ENCODE assay signal across 10 mouse cellular contexts in the genomic region with DNA sequence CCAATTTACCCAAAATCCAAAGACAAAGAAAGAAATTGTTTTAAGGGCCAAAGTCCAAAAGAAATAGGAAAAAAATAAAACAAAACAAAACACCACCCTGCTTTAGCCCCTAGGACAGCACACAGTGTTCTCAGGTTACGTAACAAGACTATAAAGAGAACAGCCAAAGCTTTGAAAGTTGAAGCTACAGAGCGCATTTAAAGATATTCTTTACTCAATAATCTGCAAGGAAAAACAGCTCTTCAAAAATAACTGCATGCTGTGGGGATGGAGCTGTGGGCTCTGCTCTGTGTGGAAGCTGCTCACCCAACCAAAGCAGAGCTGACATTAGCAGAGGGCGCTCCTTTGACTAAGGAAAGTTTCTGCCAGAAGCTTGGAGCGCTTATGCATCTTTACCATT.
DNase-seq lines count a peak whose midpoint lies in the region; ATAC-seq and TF ChIP-seq lines count a peak whose summit lies in the region.
"Had no signal": no experiment of that assay in that cellular context is flagged by ENCODE, and none has a peak within 500 bp of the region (broad histone marks: within the 10 kb centered on the region; RNA-seq: fewer than 3 reads in every experiment).

No protein-coding gene starts in this region.

- no peaks in the 10 kb centered on the region for H3K9me3 ChIP-seq in embryonic facial prominence, embryonic 12.5 days
- no peaks in the 10 kb centered on the region for H3K9me3 ChIP-seq in embryonic facial prominence, embryonic 10.5 days
- no peaks in the 10 kb centered on the region for H3K9me3 ChIP-seq in limb, embryonic 14.5 days (ENCODE audit: control insufficient read depth, low read length)

- TF ChIP-seq POLR2A in limb, embryonic 14.5 days (IDR thresholded peaks at IDR 0.05; ENCODE audit: borderline replicate concordance, extremely low read depth, insufficient read depth, insufficient read length): no peak

- H3K9ac ChIP-seq in embryonic facial prominence, embryonic 12.5 days: no peak overlapping the region
- H3K9ac ChIP-seq in limb, embryonic 14.5 days (ENCODE audit: low read depth, low read length, severe bottlenecking): no peak overlapping the region

- no peaks in the 10 kb centered on the region; the same call in 1 of the 2 replicates for H3K36me3 ChIP-seq in embryonic facial prominence, embryonic 12.5 days
- peaks cover 10% of the 10 kb centered on the region for H3K36me3 ChIP-seq in embryonic facial prominence, embryonic 10.5 days (replicated peaks)
- no peaks in the 10 kb centered on the region for H3K36me3 ChIP-seq in limb, embryonic 14.5 days (ENCODE audit: control insufficient read depth, insufficient read depth, low read length)

- no peak for DNase-seq in embryonic facial prominence, embryonic 10.5 days (ENCODE audit: low spot score)
- peak; percentile 37 for DNase-seq in layer of hippocampus, adult 11-12 months (ENCODE audit: low spot score)
- DNase-seq in layer of hippocampus, postnatal 25 days (ENCODE audit: extremely low spot score in 1 of 2, low spot score in 1 of 2): no peak
- peak; percentile 19 for DNase-seq in limb, embryonic 14.5 days (ENCODE audit: low spot score)
- DNase-seq: cerebellum, adult 8-10 months; thymus, postnatal 14 days had no signal

- H3K27ac ChIP-seq in embryonic facial prominence, embryonic 12.5 days: peak overlapping the region; percentile 51; the same call in 1 of the 2 replicates
- no peak overlapping the region for H3K27ac ChIP-seq in embryonic facial prominence, embryonic 10.5 days (replicated peaks)
- H3K27ac ChIP-seq in brown adipose tissue, adult 24 weeks (replicated peaks; ENCODE audit: low read depth, low read length): peak overlapping the region; percentile 65
- H3K27ac ChIP-seq in limb, embryonic 14.5 days (replicated peaks; ENCODE audit: low read depth, low read length): no peak overlapping the region

- no peaks in the 10 kb centered on the region for H3K27me3 ChIP-seq in embryonic facial prominence, embryonic 12.5 days
- H3K27me3 ChIP-seq in embryonic facial prominence, embryonic 10.5 days (replicated peaks; ENCODE audit: low read depth, poor library complexity, severe bottlenecking): no peaks in the 10 kb centered on the region
- H3K27me3 ChIP-seq in limb, embryonic 14.5 days (ENCODE audit: control insufficient read depth, insufficient read depth, low read length): no peaks in the 10 kb centered on the region

- WGBS in embryonic facial prominence, embryonic 12.5 days: 46% methylated on average over 4 of the region's 4 CpGs
- 49% methylated on average over 4 of the region's 4 CpGs for WGBS in embryonic facial prominence, embryonic 10.5 days
- 54% methylated on average over 4 of the region's 4 CpGs for WGBS in limb, embryonic 14.5 days

- no peak overlapping the region for H3K4me3 ChIP-seq in embryonic facial prominence, embryonic 12.5 days
- no peak overlapping the region for H3K4me3 ChIP-seq in embryonic facial prominence, embryonic 10.5 days
- H3K4me3 ChIP-seq in brown adipose tissue, adult 24 weeks (ENCODE audit: insufficient read depth, low read depth, low read length): no peak overlapping the region
- no peak overlapping the region for H3K4me3 ChIP-seq in limb, embryonic 14.5 days (replicated peaks; ENCODE audit: low read length)

- ATAC-seq in embryonic facial prominence, embryonic 12.5 days (ENCODE audit: insufficient number of reproducible peaks, insufficient read depth, low FRiP score, low TSS enrichment): no peak
- peak; percentile 47 for ATAC-seq in limb, embryonic 14.5 days (ENCODE audit: low FRiP score, low read depth)
- ATAC-seq in megakaryocyte, adult 5-6 weeks (ENCODE audit: poor library complexity, severe bottlenecking): no peak
- ATAC-seq in monocyte, adult 5-6 weeks (replicated peaks; ENCODE audit: insufficient number of reproducible peaks, low FRiP score, low TSS enrichment, poor library complexity, severe bottlenecking): no peak

- peaks cover 8% of the 10 kb centered on the region for H3K4me1 ChIP-seq in embryonic facial prominence, embryonic 12.5 days
- peaks cover 17% of the 10 kb centered on the region for H3K4me1 ChIP-seq in embryonic facial prominence, embryonic 10.5 days
- H3K4me1 ChIP-seq in brown adipose tissue, adult 24 weeks (ENCODE audit: control insufficient read depth, insufficient read depth, insufficient read length, low read length): peaks cover 10% of the 10 kb centered on the region; the same call in 1 of the 2 replicates
- H3K4me1 ChIP-seq in limb, embryonic 14.5 days (ENCODE audit: control insufficient read depth, insufficient read depth, low read length): peaks cover 5% of the 10 kb centered on the region; the same call in 1 of the 2 replicates

- H3K4me2 ChIP-seq in embryonic facial prominence, embryonic 12.5 days (replicated peaks): 0 out of 2 replicates have a peak overlapping the region, but pooled peaks have one; percentile 1
- H3K4me2 ChIP-seq in limb, embryonic 14.5 days (replicated peaks; ENCODE audit: low read depth, low read length, severe bottlenecking): no peak overlapping the region

Comparison
In these comparisons a context has a peak if more than half of its experiments do, and no peak if none do; other contexts are left out.
1. H3K27ac ChIP-seq: peak in embryonic facial prominence, embryonic 12.5 days (single experiment) and brown adipose tissue, adult 24 weeks (single experiment); none in embryonic facial prominence, embryonic 10.5 days (single experiment) and limb, embryonic 14.5 days (single experiment).
2. DNase-seq: peak in layer of hippocampus, adult 11-12 months (single experiment) and limb, embryonic 14.5 days (single experiment); none in embryonic facial prominence, embryonic 10.5 days (single experiment) and layer of hippocampus, postnatal 25 days (0 of 2).